Mouse (Mus musculus): Measurements from ENCODE around the gene Tom1l1. TPM values are rescaled to one million over a fixed set of nuclear protein-coding genes. Genes with fewer than 3 reads are reported as not detected.

The Tom1l1 gene
- polyA plus RNA-seq, 1 experiment = 7.4 TPM

- peaks cover 2% of the 10 kb centered on the region; the same call in 1 of the 2 replicates for H3K4me1 ChIP-seq (ENCODE audit: control insufficient read depth, insufficient read depth, low read length)
- no peak for TF ChIP-seq POLR2A (IDR thresholded peaks at IDR 0.05; ENCODE audit: borderline replicate concordance, extremely low read depth, low read depth, low read length)
- TF ChIP-seq CTCF (IDR thresholded peaks at IDR 0.05; ENCODE audit: insufficient read depth, low read length) = no peak
- no peak for DNase-seq
- 52% methylated on average over 1 of the region's 1 CpGs for WGBS
- H3K4me3 ChIP-seq (replicated peaks; ENCODE audit: extremely low read depth, low read depth, low read length) = no peak overlapping the region
Measured at GRCm38 (mm10) chr11:90627751-90628150, 60.4 kb downstream of the Tom1l1 start.

GRCm38 (mm10) chr11:90625174-90625573 is 63.0 kb downstream of the Tom1l1 start:
- 77% methylated on average over 1 of the region's 1 CpGs for WGBS
- Histone ChIP-seq H3K4me3 (replicated peaks; ENCODE audit: extremely low read depth, low read depth, low read length) (no peak overlapping the region), H3K4me1 (ENCODE audit: control insufficient read depth, insufficient read depth, low read length) (peaks cover 2% of the 10 kb centered on the region; the same call in 1 of the 2 replicates)
- no peak for DNase-seq
- TF ChIP-seq POLR2A (IDR thresholded peaks at IDR 0.05; ENCODE audit: borderline replicate concordance, extremely low read depth, low read depth, low read length) (no peak), CTCF (IDR thresholded peaks at IDR 0.05; ENCODE audit: insufficient read depth, low read length) (no peak)

- no peak for DNase-seq
- peaks cover 4% of the 10 kb centered on the region; the same call in 1 of the 2 replicates for H3K4me1 ChIP-seq (ENCODE audit: control insufficient read depth, insufficient read depth, low read length)
- TF ChIP-seq CTCF (IDR thresholded peaks at IDR 0.05; ENCODE audit: insufficient read depth, low read length) (peak; percentile 32), POLR2A (IDR thresholded peaks at IDR 0.05; ENCODE audit: borderline replicate concordance, extremely low read depth, low read depth, low read length) (no peak)
- 41% methylated on average over 6 of the region's 6 CpGs for WGBS
- H3K4me3 ChIP-seq (replicated peaks; ENCODE audit: extremely low read depth, low read depth, low read length) = no peak overlapping the region
Measured at GRCm38 (mm10) chr11:90623477-90623876, 64.7 kb downstream of the Tom1l1 start.

- no peak for DNase-seq
- 86% methylated on average over 7 of the region's 7 CpGs for WGBS
- TF ChIP-seq CTCF (IDR thresholded peaks at IDR 0.05; ENCODE audit: insufficient read depth, low read length) (no peak), POLR2A (IDR thresholded peaks at IDR 0.05; ENCODE audit: borderline replicate concordance, extremely low read depth, low read depth, low read length) (no peak)
- peaks cover 5% of the 10 kb centered on the region; the same call in 1 of the 2 replicates for H3K4me1 ChIP-seq (ENCODE audit: control insufficient read depth, insufficient read depth, low read length)
- H3K4me3 ChIP-seq (replicated peaks; ENCODE audit: extremely low read depth, low read depth, low read length) = no peak overlapping the region
Measured at GRCm38 (mm10) chr11:90622500-90622899, 65.7 kb downstream of the Tom1l1 start.

GRCm38 (mm10) chr11:90622044-90622443 is 66.1 kb downstream of the Tom1l1 start:
- DNase-seq = no peak
- TF ChIP-seq POLR2A (IDR thresholded peaks at IDR 0.05; ENCODE audit: borderline replicate concordance, extremely low read depth, low read depth, low read length) (no peak), CTCF (IDR thresholded peaks at IDR 0.05; ENCODE audit: insufficient read depth, low read length) (no peak)

GRCm38 (mm10) chr11:90616431-90616830 is 71.7 kb downstream of the Tom1l1 start:
- peak; percentile 36; the same call in 1 of the 2 replicates for TF ChIP-seq CTCF (IDR thresholded peaks at IDR 0.05; ENCODE audit: insufficient read depth, low read length)
- no peak for TF ChIP-seq POLR2A (IDR thresholded peaks at IDR 0.05; ENCODE audit: borderline replicate concordance, extremely low read depth, low read depth, low read length)
- no peak for DNase-seq
- Histone ChIP-seq H3K4me3 (replicated peaks; ENCODE audit: extremely low read depth, low read depth, low read length) (no peak overlapping the region), H3K4me1 (ENCODE audit: control insufficient read depth, insufficient read depth, low read length) (peaks cover 6% of the 10 kb centered on the region; the same call in 1 of the 2 replicates)

More at GRCm38 (mm10) chr11:90622044-90622443, 66.1 kb downstream of the Tom1l1 start:
- WGBS = 92% methylated on average over 12 of the region's 12 CpGs
- no peak overlapping the region for H3K4me3 ChIP-seq (replicated peaks; ENCODE audit: extremely low read depth, low read depth, low read length)
- H3K4me1 ChIP-seq (ENCODE audit: control insufficient read depth, insufficient read depth, low read length) = peaks cover 5% of the 10 kb centered on the region; the same call in 1 of the 2 replicates

- Histone ChIP-seq H3K4me1 (ENCODE audit: control insufficient read depth, insufficient read depth, low read length) (peaks cover 6% of the 10 kb centered on the region; the same call in 1 of the 2 replicates), H3K4me3 (replicated peaks; ENCODE audit: extremely low read depth, low read depth, low read length) (no peak overlapping the region)
- 45% methylated on average over 6 of the region's 6 CpGs for WGBS
- TF ChIP-seq POLR2A (IDR thresholded peaks at IDR 0.05; ENCODE audit: borderline replicate concordance, extremely low read depth, low read depth, low read length) (no peak), CTCF (IDR thresholded peaks at IDR 0.05; ENCODE audit: insufficient read depth, low read length) (no peak)
- DNase-seq = no peak
Measured at GRCm38 (mm10) chr11:90614743-90615142, 73.4 kb downstream of the Tom1l1 start.

GRCm38 (mm10) chr11:90612118-90612517 is 76.0 kb downstream of the Tom1l1 start:
- DNase-seq = no peak
- Histone ChIP-seq H3K4me1 (ENCODE audit: control insufficient read depth, insufficient read depth, low read length) (peaks cover 3% of the 10 kb centered on the region; the same call in 1 of the 2 replicates), H3K4me3 (replicated peaks; ENCODE audit: extremely low read depth, low read depth, low read length) (no peak overlapping the region)
- no peak for TF ChIP-seq POLR2A (IDR thresholded peaks at IDR 0.05; ENCODE audit: borderline replicate concordance, extremely low read depth, low read depth, low read length)
- TF ChIP-seq CTCF (IDR thresholded peaks at IDR 0.05; ENCODE audit: insufficient read depth, low read length) = no peak

GRCm38 (mm10) chr11:90603066-90603465 is 85.1 kb downstream of the Tom1l1 start:
- 61% methylated on average over 2 of the region's 2 CpGs for WGBS
- DNase-seq = no peak
- no peak overlapping the region for H3K4me3 ChIP-seq (replicated peaks; ENCODE audit: extremely low read depth, low read depth, low read length)
- TF ChIP-seq CTCF (IDR thresholded peaks at IDR 0.05; ENCODE audit: insufficient read depth, low read length) (no peak), POLR2A (IDR thresholded peaks at IDR 0.05; ENCODE audit: borderline replicate concordance, extremely low read depth, low read depth, low read length) (no peak)
- H3K4me1 ChIP-seq (ENCODE audit: control insufficient read depth, insufficient read depth, low read length) = no peaks in the 10 kb centered on the region

- TF ChIP-seq CTCF (IDR thresholded peaks at IDR 0.05; ENCODE audit: insufficient read depth, low read length) (no peak), POLR2A (IDR thresholded peaks at IDR 0.05; ENCODE audit: borderline replicate concordance, extremely low read depth, low read depth, low read length) (no peak)
- Histone ChIP-seq H3K4me3 (replicated peaks; ENCODE audit: extremely low read depth, low read depth, low read length) (no peak overlapping the region), H3K4me1 (ENCODE audit: control insufficient read depth, insufficient read depth, low read length) (no peaks in the 10 kb centered on the region)
- no peak for DNase-seq
- WGBS = 92% methylated on average over 1 of the region's 1 CpGs
Measured at GRCm38 (mm10) chr11:90595826-90596225, 92.3 kb downstream of the Tom1l1 start.

Other genes starting within 250 kb of the Tom1l1 start
- gene Stxbp4, start 50.3 kb downstream of the Tom1l1 start, polyA plus RNA-seq (2012; rRNA removed) = 2.4 and 3.4 TPM in 2 replicates
- gene Cox11, start 50.2 kb downstream of the Tom1l1 start, polyA plus RNA-seq (2012; rRNA removed) = 6.9 and 11.9 TPM in 2 replicates

Data from lung, adult 2 months (tissue).